Mouse (Mus musculus): Measurements from ENCODE around the gene Eif2b3. TPM values are rescaled to one million over a fixed set of nuclear protein-coding genes. Genes with fewer than 3 reads are reported as not detected.

The Eif2b3 gene
- polyA plus RNA-seq (2011; ENCODE audit: insufficient read depth, insufficient read length, low read depth, missing spikeins) = 67.5 and 73.3 TPM in 2 replicates

GRCm38 (mm10) chr4:117019206-117020134 is at the start of gene Eif2b3:
Eif2b3 (plus strand) TSS chr4:117019402.
- Histone ChIP-seq H3K4me1 (ENCODE audit: control insufficient read depth, insufficient read depth, low read length) (no peaks in the 10 kb centered on the region), H3K4me3 (ENCODE audit: low read depth, low read length) (peak within 1 kb of the TSS; percentile 97), H3K27me3 (ENCODE audit: control insufficient read depth, insufficient read depth, low read length, poor library complexity, severe bottlenecking) (no peaks in the 10 kb centered on the region), H3K27ac (ENCODE audit: insufficient read depth, low read length) (no peak within 1 kb of the TSS), H3K9me3 (replicated peaks; ENCODE audit: control insufficient read depth, insufficient read depth, low read length, poor library complexity, severe bottlenecking) (no peaks in the 10 kb centered on the region), H3K36me3 (ENCODE audit: control insufficient read depth, insufficient read depth, low read length, poor library complexity, severe bottlenecking) (peaks cover 7% of the 10 kb centered on the region), H3K9ac (ENCODE audit: low read depth, poor library complexity, severe bottlenecking) (peak within 1 kb of the TSS; percentile 49)
- TF ChIP-seq POLR2A (IDR thresholded peaks at IDR 0.05; ENCODE audit: insufficient read depth, low read length) (no peak), EP300 (IDR thresholded peaks at IDR 0.05; ENCODE audit: insufficient read depth, low read depth, low read length) (no peak), CTCF (IDR thresholded peaks at IDR 0.05; ENCODE audit: low read depth, low read length) (no peak)

GRCm38 (mm10) chr4:116976503-116976902 is 42.7 kb upstream of the Eif2b3 start:
- no peaks in the 10 kb centered on the region for H3K36me3 ChIP-seq (ENCODE audit: control insufficient read depth, insufficient read depth, low read length, poor library complexity, severe bottlenecking)
- no peaks in the 10 kb centered on the region for H3K27me3 ChIP-seq (ENCODE audit: control insufficient read depth, insufficient read depth, low read length, poor library complexity, severe bottlenecking)
- no peaks in the 10 kb centered on the region for H3K9me3 ChIP-seq (replicated peaks; ENCODE audit: control insufficient read depth, insufficient read depth, low read length, poor library complexity, severe bottlenecking)
- no peak overlapping the region for H3K4me3 ChIP-seq (ENCODE audit: low read depth, low read length)
- no peak overlapping the region for H3K27ac ChIP-seq (ENCODE audit: insufficient read depth, low read length)
- no peak overlapping the region for H3K9ac ChIP-seq (ENCODE audit: low read depth, poor library complexity, severe bottlenecking)
- no peaks in the 10 kb centered on the region for H3K4me1 ChIP-seq (ENCODE audit: control insufficient read depth, insufficient read depth, low read length)
- TF ChIP-seq EP300 (IDR thresholded peaks at IDR 0.05; ENCODE audit: insufficient read depth, low read depth, low read length) = no peak
- no peak for TF ChIP-seq POLR2A (IDR thresholded peaks at IDR 0.05; ENCODE audit: insufficient read depth, low read length)
- no peak for TF ChIP-seq CTCF (IDR thresholded peaks at IDR 0.05; ENCODE audit: low read depth, low read length)

- Histone ChIP-seq H3K36me3 (ENCODE audit: control insufficient read depth, insufficient read depth, low read length, poor library complexity, severe bottlenecking) (no peaks in the 10 kb centered on the region), H3K27ac (ENCODE audit: insufficient read depth, low read length) (no peak overlapping the region), H3K9me3 (replicated peaks; ENCODE audit: control insufficient read depth, insufficient read depth, low read length, poor library complexity, severe bottlenecking) (no peaks in the 10 kb centered on the region), H3K4me1 (ENCODE audit: control insufficient read depth, insufficient read depth, low read length) (peaks cover 2% of the 10 kb centered on the region), H3K4me3 (ENCODE audit: low read depth, low read length) (no peak overlapping the region), H3K9ac (ENCODE audit: low read depth, poor library complexity, severe bottlenecking) (no peak overlapping the region), H3K27me3 (ENCODE audit: control insufficient read depth, insufficient read depth, low read length, poor library complexity, severe bottlenecking) (no peaks in the 10 kb centered on the region)
- TF ChIP-seq CTCF (IDR thresholded peaks at IDR 0.05; ENCODE audit: low read depth, low read length) = no peak
- no peak for TF ChIP-seq POLR2A (IDR thresholded peaks at IDR 0.05; ENCODE audit: insufficient read depth, low read length)
- TF ChIP-seq EP300 (IDR thresholded peaks at IDR 0.05; ENCODE audit: insufficient read depth, low read depth, low read length) = no peak
Measured at GRCm38 (mm10) chr4:116985681-116986080, 33.5 kb upstream of the Eif2b3 start.

- H3K9ac ChIP-seq (ENCODE audit: low read depth, poor library complexity, severe bottlenecking) = no peak overlapping the region
- no peak overlapping the region for H3K27ac ChIP-seq (ENCODE audit: insufficient read depth, low read length)
- no peak for TF ChIP-seq POLR2A (IDR thresholded peaks at IDR 0.05; ENCODE audit: insufficient read depth, low read length)
- TF ChIP-seq EP300 (IDR thresholded peaks at IDR 0.05; ENCODE audit: insufficient read depth, low read depth, low read length) = peak; percentile 40; the same call in 1 of the 2 replicates
- peak; percentile 62 for TF ChIP-seq CTCF (IDR thresholded peaks at IDR 0.05; ENCODE audit: low read depth, low read length)
- no peaks in the 10 kb centered on the region for H3K36me3 ChIP-seq (ENCODE audit: control insufficient read depth, insufficient read depth, low read length, poor library complexity, severe bottlenecking)
- H3K9me3 ChIP-seq (replicated peaks; ENCODE audit: control insufficient read depth, insufficient read depth, low read length, poor library complexity, severe bottlenecking) = no peaks in the 10 kb centered on the region
- no peaks in the 10 kb centered on the region for H3K27me3 ChIP-seq (ENCODE audit: control insufficient read depth, insufficient read depth, low read length, poor library complexity, severe bottlenecking)
- H3K4me3 ChIP-seq (ENCODE audit: low read depth, low read length) = no peak overlapping the region; the same call in 1 of the 2 replicates
- H3K4me1 ChIP-seq (ENCODE audit: control insufficient read depth, insufficient read depth, low read length) = peaks cover 2% of the 10 kb centered on the region
Measured at GRCm38 (mm10) chr4:116986400-116987121, 32.6 kb upstream of the Eif2b3 start.

- Histone ChIP-seq H3K27ac (ENCODE audit: insufficient read depth, low read length) (no peak overlapping the region), H3K4me3 (ENCODE audit: low read depth, low read length) (no peak overlapping the region), H3K9ac (ENCODE audit: low read depth, poor library complexity, severe bottlenecking) (no peak overlapping the region), H3K27me3 (ENCODE audit: control insufficient read depth, insufficient read depth, low read length, poor library complexity, severe bottlenecking) (no peaks in the 10 kb centered on the region), H3K36me3 (ENCODE audit: control insufficient read depth, insufficient read depth, low read length, poor library complexity, severe bottlenecking) (no peaks in the 10 kb centered on the region), H3K4me1 (ENCODE audit: control insufficient read depth, insufficient read depth, low read length) (peaks cover 2% of the 10 kb centered on the region), H3K9me3 (replicated peaks; ENCODE audit: control insufficient read depth, insufficient read depth, low read length, poor library complexity, severe bottlenecking) (no peaks in the 10 kb centered on the region)
- TF ChIP-seq CTCF (IDR thresholded peaks at IDR 0.05; ENCODE audit: low read depth, low read length) (no peak), EP300 (IDR thresholded peaks at IDR 0.05; ENCODE audit: insufficient read depth, low read depth, low read length) (no peak), POLR2A (IDR thresholded peaks at IDR 0.05; ENCODE audit: insufficient read depth, low read length) (no peak)
Measured at GRCm38 (mm10) chr4:116987122-116987456, 32.1 kb upstream of the Eif2b3 start.

All from ES-Bruce4 (cell line).